Mouse (Mus musculus): ENCODE measurements around the gene E2f7.

DNA sequence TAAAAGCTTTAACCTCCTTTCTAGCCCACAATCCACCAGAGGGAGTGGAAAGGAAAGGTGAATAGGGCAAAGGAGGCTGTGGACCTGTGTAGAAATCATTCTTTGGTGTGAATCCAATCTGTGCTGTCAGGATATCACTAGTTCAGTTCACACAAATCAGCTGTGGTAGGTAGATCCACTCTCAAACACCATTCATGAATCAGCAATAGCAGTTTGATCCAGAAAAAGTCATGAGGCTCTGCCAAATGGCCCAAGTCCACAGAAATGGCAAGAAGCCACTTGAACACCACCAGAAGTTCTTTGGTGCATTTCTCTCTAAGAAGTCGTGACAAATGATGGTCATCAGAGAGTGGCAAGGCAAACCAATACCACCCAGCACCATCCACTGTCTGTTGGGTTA is 44.0 kb upstream of the E2f7 start:
- no peak for TF ChIP-seq CTCF (IDR thresholded peaks at IDR 0.05; ENCODE audit: control insufficient read depth, insufficient read depth, insufficient read length)
- TF ChIP-seq USF1 (IDR thresholded peaks at IDR 0.05; ENCODE audit: low read depth), result no peak
- TF ChIP-seq MYOG (IDR thresholded peaks at IDR 0.05; ENCODE audit: control insufficient read depth, extremely low read depth, insufficient read length), result no peak
- no peak for TF ChIP-seq MAX (IDR thresholded peaks at IDR 0.05)
- TF ChIP-seq FOSL1 (IDR thresholded peaks at IDR 0.05; ENCODE audit: insufficient read depth, low read length, poor library complexity, severe bottlenecking), result no peak
- no peak for TF ChIP-seq CEBPB (IDR thresholded peaks at IDR 0.05; ENCODE audit: low read depth)
